Mouse (Mus musculus) heart, embryonic 16.5 days (tissue): ENCODE results near the gene Efna3. TPM values are rescaled to one million over a fixed set of nuclear protein-coding genes. Genes with fewer than 3 reads are reported as not detected.

Experiments used
- ATAC-seq: fragments of 200-750 bp; cut with Nextera tagmentation; replicated peaks from 2 replicates; pipeline ENCODE4 v1.8.0; 2017; ENCODE audit warnings: moderate number of reproducible peaks; ENCODE audit not compliant: insufficient read depth, low FRiP score; ENCODE audit errors: extremely low read depth
- H3K27ac ChIP-seq: fragments of 300-500 bp; sonication (generic); 2 replicates; pipeline ENCODE4 v1.5.1; 2014; ENCODE audit warnings: mild to moderate bottlenecking, low read length, control low read depth, moderate library complexity
- H3K27me3 ChIP-seq: fragments of 300-500 bp; sonication (generic); 2 replicates; pipeline ENCODE4 v1.6.1; 2014; ENCODE audit warnings: low read length, mixed read lengths; ENCODE audit not compliant: control insufficient read depth, insufficient read depth
- H3K36me3 ChIP-seq: fragments of 300-500 bp; sonication (generic); 2 replicates; pipeline ENCODE4 v1.6.1; 2014; ENCODE audit not compliant: control insufficient read depth, insufficient read depth
- H3K4me1 ChIP-seq: fragments of 300-500 bp; sonication (generic); 2 replicates; pipeline ENCODE4 v1.6.1; 2014; ENCODE audit warnings: low read length, mixed read lengths; ENCODE audit not compliant: control insufficient read depth, insufficient read depth
- H3K4me2 ChIP-seq: fragments of 300-500 bp; sonication (generic); 2 replicates; pipeline ENCODE4 v1.6.1; 2014; ENCODE audit warnings: low read depth, mild to moderate bottlenecking, control low read depth, low read length
- H3K4me3 ChIP-seq: fragments of 300-500 bp; sonication (generic); 2 replicates; pipeline ENCODE4 v1.5.1; 2014; ENCODE audit warnings: mild to moderate bottlenecking, control low read depth, low read length
- H3K9ac ChIP-seq: fragments of 300-500 bp; sonication (generic); 2 replicates; pipeline ENCODE4 v1.6.1; 2014; ENCODE audit warnings: low read length, control low read depth
- H3K9me3 ChIP-seq: fragments of 300-500 bp; sonication (generic); replicated peaks from 2 replicates; pipeline ENCODE4 v1.6.1; 2016; ENCODE audit warnings: low read length; ENCODE audit not compliant: control insufficient read depth
- WGBS: fragments of 180-500 bp; shearing (Covaris S2); extraction: QIAGEN DNeasy Blood & Tissue Kit; methylation state at CpG from one replicate; pipeline ENCODE4 v1.1.7; 2014; 5-methylcytosine and 5-hydroxymethylcytosine counted together
- polyA plus RNA-seq: library from polyadenylated mRNA; unstranded; fragments of >200 nt; fragmentation: Nextera tagmentation; extraction: Ambion mirVana; gene quantifications from 2 replicates; pipeline ENCODE4 v1.2.1, GENCODE M21; 2015

Gene Efna3
- polyA plus RNA-seq, 1 experiment from 2014 or later = 0.89 TPM

DNA sequence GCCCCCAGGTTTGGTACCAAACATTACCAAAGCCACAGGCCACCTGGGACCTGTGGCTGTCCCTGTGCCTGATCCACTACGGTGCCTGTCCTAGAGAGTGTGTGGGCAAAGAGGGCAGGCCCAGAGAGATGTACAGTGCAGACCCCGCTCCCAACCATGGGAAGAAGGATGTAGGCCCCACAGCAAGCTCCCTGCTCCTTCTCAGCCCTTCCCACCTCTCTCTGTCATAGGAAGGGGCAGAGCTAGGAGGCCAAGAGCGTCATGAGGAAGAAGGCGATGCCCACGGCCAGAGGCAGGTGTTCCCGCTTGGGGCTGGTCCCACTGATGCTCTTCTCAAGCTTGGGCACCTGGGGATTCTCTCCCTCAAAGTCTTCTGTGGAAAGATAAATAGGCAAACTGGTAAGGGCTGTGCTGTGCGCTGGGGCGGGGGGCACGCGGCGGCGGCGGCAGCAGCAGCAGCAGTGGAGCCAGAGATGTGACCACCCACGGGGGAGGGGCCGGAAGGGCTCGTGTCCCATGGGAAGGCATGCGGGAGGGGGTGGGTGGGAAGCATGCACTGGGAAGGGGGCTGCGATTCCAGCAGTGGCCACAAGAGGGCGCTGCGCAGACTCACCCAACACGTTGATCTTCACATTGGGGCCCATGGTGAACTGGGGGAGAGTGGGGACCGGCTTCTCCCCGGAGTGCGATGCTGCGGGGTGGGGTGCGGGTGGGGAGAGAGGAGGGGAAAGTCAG lies 7.4 kb downstream of the Efna3 start:
- Histone ChIP-seq H3K4me2 (peak overlapping the region; percentile 75), H3K9me3 (no peaks in the 10 kb centered on the region), H3K27ac (no peak overlapping the region), H3K9ac (peak overlapping the region; percentile 61), H3K27me3 (peaks cover 37% of the 10 kb centered on the region), H3K4me1 (peaks cover 36% of the 10 kb centered on the region), H3K4me3 (peak overlapping the region; percentile 49), H3K36me3 (no peaks in the 10 kb centered on the region)
- ATAC-seq = peak; percentile 43
- 12% methylated on average over 17 of the region's 26 CpGs for WGBS

DNA sequence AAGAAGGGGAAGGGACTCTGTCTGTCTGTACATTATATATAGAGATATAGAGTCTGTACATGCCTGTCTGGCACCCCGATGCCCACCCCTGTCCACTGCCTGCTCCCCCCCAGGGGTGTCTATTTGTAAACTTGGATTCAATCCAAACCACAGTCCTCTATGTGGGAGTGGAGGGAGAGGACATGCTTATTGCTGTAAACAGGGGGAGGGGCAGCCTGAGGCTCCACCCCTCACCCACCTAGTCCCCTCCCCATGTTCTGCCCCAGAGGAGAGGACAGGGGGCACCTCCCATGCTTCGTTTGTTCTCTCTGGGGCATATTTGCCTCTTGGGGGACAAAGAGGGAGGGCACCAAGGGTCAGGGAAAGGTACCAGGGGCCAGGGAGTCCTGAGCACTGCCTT lies 8.0 kb downstream of the Efna3 start:
- Histone ChIP-seq H3K4me3 (peak overlapping the region; percentile 49; the same call in 1 of the 2 replicates), H3K4me1 (peaks cover 32% of the 10 kb centered on the region), H3K27ac (no peak overlapping the region), H3K4me2 (peak overlapping the region; percentile 75), H3K9ac (peak overlapping the region; percentile 61), H3K36me3 (no peaks in the 10 kb centered on the region), H3K9me3 (no peaks in the 10 kb centered on the region), H3K27me3 (peaks cover 31% of the 10 kb centered on the region)
- ATAC-seq = 0 out of 2 replicates have a peak, but pooled peaks have one; percentile 12
- WGBS = 30% methylated on average over 2 of the region's 2 CpGs

DNA sequence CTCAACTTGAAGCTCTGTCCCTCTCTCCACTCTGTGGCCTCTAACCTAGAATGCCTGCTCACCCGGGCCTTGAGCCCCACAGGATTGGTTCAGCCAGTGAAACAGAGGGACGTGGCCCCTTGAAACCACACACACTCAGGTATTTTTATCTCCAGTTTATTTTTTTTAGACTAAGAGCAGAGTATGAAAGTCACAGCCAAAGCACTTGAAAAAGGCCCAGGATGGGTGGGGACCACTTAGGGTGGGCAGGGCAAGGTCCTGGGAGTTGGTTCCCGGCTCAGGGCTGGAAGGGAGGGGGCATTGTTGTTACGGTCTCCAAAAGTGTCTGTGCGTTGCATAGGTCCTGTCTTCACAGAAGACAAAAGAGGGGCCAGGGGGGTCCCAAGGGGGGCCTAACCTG lies 8.4 kb downstream of the Efna3 start:
- H3K4me2 ChIP-seq = no peak overlapping the region
- ATAC-seq = no peak
- no peak overlapping the region for H3K4me3 ChIP-seq
- no peaks in the 10 kb centered on the region for H3K36me3 ChIP-seq
- H3K27ac ChIP-seq = no peak overlapping the region
- H3K27me3 ChIP-seq = peaks cover 27% of the 10 kb centered on the region
- 51% methylated on average over 5 of the region's 5 CpGs for WGBS
- no peaks in the 10 kb centered on the region for H3K9me3 ChIP-seq
- H3K4me1 ChIP-seq = peaks cover 27% of the 10 kb centered on the region
- no peak overlapping the region for H3K9ac ChIP-seq

DNA sequence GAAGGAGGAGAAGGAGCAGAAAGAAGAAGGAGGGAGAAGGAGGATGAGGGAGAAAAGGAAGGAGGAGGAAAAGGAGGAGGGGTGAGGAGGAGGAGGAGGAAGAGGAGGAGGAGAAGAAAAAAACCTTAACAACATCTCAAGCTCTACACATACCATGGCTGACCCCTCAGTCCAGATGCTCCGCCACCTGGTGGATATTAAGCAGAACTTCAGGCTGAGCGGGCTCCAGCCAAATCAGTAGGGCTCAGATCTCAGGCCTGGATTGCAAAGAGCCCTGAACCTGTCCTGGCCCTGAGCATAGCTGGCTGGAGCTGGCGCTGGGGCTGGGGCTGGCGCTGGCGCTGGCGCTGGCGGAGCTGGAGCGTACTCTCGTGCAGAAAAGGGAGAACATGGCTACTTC lies 14.7 kb downstream of the Efna3 start:
- peak; percentile 59; the same call in 1 of the 2 replicates for ATAC-seq
- H3K9ac ChIP-seq = 0 out of 2 replicates have a peak overlapping the region, but pooled peaks have one; percentile 29
- 2% methylated on average over 9 of the region's 9 CpGs for WGBS

DNA sequence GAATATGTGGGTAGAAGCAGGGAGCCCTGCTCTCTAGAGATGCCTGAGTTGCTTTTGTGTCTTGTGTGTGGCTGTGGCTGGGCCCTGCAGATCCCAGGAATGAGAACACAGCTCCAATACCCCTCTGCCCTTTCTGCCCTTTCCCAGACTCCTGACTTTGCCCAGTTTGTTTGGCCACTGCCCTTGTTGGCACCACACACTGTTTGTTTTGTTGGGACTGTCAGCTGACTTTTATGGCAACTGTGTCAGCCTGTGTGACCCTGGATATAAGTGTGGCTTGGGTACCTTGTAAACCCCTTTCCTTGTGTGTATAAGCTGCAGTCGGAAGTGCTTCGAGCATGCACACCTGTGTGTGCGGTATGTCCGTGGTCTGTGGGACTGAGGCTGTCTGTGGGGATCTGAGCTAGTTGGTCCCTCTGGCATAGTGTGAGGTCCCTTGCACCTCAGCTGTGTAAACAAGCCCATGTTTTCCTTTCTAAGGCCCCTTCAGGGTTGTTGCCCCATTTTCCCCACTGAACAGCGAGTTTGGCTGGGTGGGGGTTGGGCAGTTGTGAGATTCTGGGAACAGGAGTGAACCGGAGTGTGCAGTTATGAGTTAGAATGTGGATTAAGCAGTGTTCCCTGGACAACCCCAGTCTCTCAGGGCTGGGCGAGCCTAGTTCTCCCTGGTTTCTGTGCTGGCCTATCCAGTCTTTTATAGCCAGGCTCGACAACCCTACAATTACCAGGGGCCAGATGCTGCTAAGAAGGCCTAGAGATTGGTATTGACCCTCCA lies 17.0 kb downstream of the Efna3 start:
- Histone ChIP-seq H3K4me3 (no peak overlapping the region), H3K9me3 (no peaks in the 10 kb centered on the region), H3K9ac (no peak overlapping the region), H3K4me1 (no peaks in the 10 kb centered on the region), H3K36me3 (no peaks in the 10 kb centered on the region), H3K27ac (no peak overlapping the region), H3K27me3 (no peaks in the 10 kb centered on the region), H3K4me2 (no peak overlapping the region)
- ATAC-seq = peak; percentile 18; the same call in 1 of the 2 replicates
- WGBS = 65% methylated on average over 8 of the region's 8 CpGs

More for the DNA sequence above, 14.7 kb downstream of the Efna3 start:
- H3K27ac ChIP-seq = no peak overlapping the region
- no peaks in the 10 kb centered on the region for H3K4me1 ChIP-seq
- H3K27me3 ChIP-seq = no peaks in the 10 kb centered on the region
- H3K36me3 ChIP-seq = no peaks in the 10 kb centered on the region
- H3K4me2 ChIP-seq = no peak overlapping the region
- H3K9me3 ChIP-seq = no peaks in the 10 kb centered on the region
- no peak overlapping the region for H3K4me3 ChIP-seq

DNA sequence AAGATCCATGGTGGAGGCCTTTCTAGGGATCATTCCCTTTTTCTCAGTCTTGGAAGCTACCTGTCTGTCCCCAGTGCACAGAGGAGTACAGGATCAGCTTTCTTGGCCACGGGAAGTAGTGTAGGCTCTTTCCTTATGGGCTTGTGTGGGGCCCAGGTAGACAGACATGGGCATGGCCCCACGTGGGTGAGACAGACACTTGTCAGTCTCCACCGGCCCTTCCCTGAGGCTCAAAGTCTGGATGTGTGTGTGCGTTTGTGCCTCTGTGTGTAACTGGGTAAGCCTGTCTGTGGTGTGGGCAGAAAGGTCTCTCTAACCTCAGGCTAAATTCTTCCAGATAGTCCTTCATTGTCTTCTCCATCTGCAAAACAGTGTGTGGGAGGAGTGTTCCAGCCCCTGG lies 17.7 kb downstream of the Efna3 start:
- Histone ChIP-seq H3K9ac (no peak overlapping the region), H3K4me2 (no peak overlapping the region), H3K9me3 (no peaks in the 10 kb centered on the region), H3K4me1 (peaks cover under 1% of the 10 kb centered on the region; the same call in 1 of the 2 replicates), H3K27ac (no peak overlapping the region), H3K27me3 (no peaks in the 10 kb centered on the region), H3K36me3 (no peaks in the 10 kb centered on the region), H3K4me3 (no peak overlapping the region)
- no peak for ATAC-seq
- WGBS = 73% methylated on average over 4 of the region's 4 CpGs

DNA sequence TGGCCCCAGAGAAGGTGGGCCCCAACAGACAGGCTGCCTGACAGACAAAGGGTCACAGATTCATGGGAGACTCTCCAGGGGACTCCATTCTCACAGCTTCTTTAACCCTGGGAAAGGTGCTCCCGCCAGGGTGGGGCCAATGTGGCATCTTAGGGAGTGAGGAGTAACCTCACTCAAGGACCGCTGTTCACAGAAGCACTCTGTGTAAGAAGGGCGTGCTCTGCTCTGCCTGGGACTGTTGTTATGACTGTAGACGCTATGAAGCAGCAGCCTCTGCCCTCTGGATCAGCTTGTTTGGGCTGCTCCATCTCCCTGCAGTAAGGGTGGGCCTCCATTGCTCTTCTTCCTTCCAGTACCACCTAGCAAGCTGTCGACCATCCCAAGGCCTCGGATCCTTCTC lies 18.3 kb downstream of the Efna3 start:
- Histone ChIP-seq H3K9me3 (no peaks in the 10 kb centered on the region), H3K9ac (no peak overlapping the region), H3K27me3 (no peaks in the 10 kb centered on the region), H3K4me3 (no peak overlapping the region), H3K27ac (no peak overlapping the region), H3K4me1 (peaks cover 4% of the 10 kb centered on the region; the same call in 1 of the 2 replicates), H3K36me3 (no peaks in the 10 kb centered on the region), H3K4me2 (no peak overlapping the region)
- no peak for ATAC-seq
- 53% methylated on average over 6 of the region's 6 CpGs for WGBS

DNA sequence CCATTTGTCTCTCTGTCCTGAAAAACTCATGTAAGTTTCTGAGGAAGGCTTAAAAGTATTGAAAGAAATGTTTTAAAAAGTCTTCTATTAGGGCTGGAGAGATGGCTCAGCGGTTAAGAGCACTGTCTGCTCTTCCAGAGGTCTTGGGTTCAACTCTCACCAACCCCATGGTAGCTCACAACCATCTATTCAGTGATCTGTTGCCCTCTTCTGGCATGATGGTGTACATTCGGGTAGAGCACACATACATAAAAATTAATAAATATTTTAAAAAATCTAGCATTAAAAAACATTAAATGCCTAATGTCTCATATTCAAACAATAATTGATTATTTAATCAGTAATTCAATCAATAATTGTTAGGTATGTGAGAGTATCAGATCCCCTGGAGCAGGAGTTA lies 22.3 kb downstream of the Efna3 start:
- peaks cover 5% of the 10 kb centered on the region; the same call in 1 of the 2 replicates for H3K4me1 ChIP-seq
- no peak overlapping the region for H3K9ac ChIP-seq

DNA sequence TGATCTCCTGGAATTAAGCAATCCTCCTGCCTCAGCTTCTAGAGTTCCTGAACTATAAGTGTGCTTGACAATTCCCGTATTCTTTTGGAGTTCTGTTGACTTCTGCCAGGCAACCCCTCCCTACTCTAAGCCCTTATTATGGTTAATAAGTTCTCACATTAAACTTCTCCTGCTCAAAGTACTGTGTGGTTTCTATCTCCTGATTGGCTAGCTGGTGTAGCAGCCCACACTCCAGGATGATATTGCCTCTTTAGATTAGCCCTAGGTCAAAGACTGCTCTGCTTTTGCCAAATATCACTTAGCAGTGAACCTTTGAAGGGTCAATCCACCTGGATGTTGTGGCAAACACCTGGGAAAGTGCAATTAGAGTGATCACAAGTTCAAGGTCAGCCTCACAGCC lies 22.7 kb downstream of the Efna3 start:
- H3K9me3 ChIP-seq = no peaks in the 10 kb centered on the region
- no peak overlapping the region; the same call in 1 of the 2 replicates for H3K9ac ChIP-seq
- 55% methylated on average over 1 of the region's 1 CpGs for WGBS
- no peaks in the 10 kb centered on the region for H3K36me3 ChIP-seq
- peak overlapping the region; percentile 24 for H3K4me3 ChIP-seq
- H3K4me2 ChIP-seq = peak overlapping the region; percentile 56
- no peak for ATAC-seq
- H3K4me1 ChIP-seq = peaks cover 5% of the 10 kb centered on the region; the same call in 1 of the 2 replicates
- H3K27me3 ChIP-seq = no peaks in the 10 kb centered on the region; the same call in 1 of the 2 replicates
- H3K27ac ChIP-seq = no peak overlapping the region

More for the DNA sequence above, 22.3 kb downstream of the Efna3 start:
- no peak for ATAC-seq
- Histone ChIP-seq H3K9me3 (no peaks in the 10 kb centered on the region), H3K27ac (no peak overlapping the region), H3K4me2 (no peak overlapping the region), H3K4me3 (no peak overlapping the region), H3K27me3 (no peaks in the 10 kb centered on the region; the same call in 1 of the 2 replicates), H3K36me3 (no peaks in the 10 kb centered on the region)
- WGBS = 57% methylated on average over 2 of the region's 2 CpGs
